In the genomic region with DNA sequence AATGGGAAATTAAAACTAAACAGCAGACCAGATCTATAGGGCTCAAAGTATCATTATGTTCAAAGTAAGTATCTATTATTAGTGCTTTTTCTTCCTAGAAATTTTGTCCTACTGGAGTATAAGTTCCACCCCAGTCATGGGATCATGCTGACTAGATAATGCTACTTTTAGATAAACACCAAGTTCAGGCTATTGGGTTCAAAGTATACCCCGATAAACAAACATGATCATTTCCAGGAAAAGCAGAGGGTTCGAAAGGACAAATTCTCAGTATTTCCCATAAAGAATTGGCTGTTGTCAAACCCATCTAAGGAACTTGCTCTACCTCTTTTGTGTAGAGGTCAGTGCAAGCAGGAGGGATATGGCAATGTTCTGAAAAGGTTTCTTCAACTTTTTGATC, we compare ENCODE assay signal across 22 mouse cellular contexts. TPM values are rescaled to one million over a fixed set of nuclear protein-coding genes. Genes with fewer than 3 reads are reported as not detected.
"Had no signal": no experiment of that assay in that cellular context is flagged by ENCODE, and none has a peak within 500 bp of the region (broad histone marks: within the 10 kb centered on the region; RNA-seq: fewer than 3 reads in every experiment).

No protein-coding gene starts in this region.

- H3K36me3 ChIP-seq: liver, embryonic 13.5 days; midbrain, embryonic 10.5 days; midbrain, embryonic 12.5 days; neural tube, embryonic 13.5 days; neural tube, embryonic 15.5 days; stomach, embryonic 15.5 days had no signal

- H3K9ac ChIP-seq: liver, embryonic 13.5 days; lung, embryonic 14.5 days; midbrain, embryonic 12.5 days; neural tube, embryonic 13.5 days; neural tube, embryonic 15.5 days; stomach, embryonic 15.5 days had no signal

- H3K4me3 ChIP-seq: liver, embryonic 13.5 days; midbrain, embryonic 10.5 days; midbrain, embryonic 12.5 days; myocyte; neural tube, embryonic 13.5 days; neural tube, embryonic 15.5 days; stomach, embryonic 15.5 days had no signal

- H3K27ac ChIP-seq: liver, embryonic 13.5 days; midbrain, embryonic 10.5 days; midbrain, embryonic 12.5 days; neural tube, embryonic 13.5 days; neural tube, embryonic 15.5 days; stomach, embryonic 15.5 days; stomach, postnatal 0 days had no signal

- H3K27me3 ChIP-seq: liver, embryonic 13.5 days; midbrain, embryonic 12.5 days; neural tube, embryonic 13.5 days; neural tube, embryonic 15.5 days; stomach, embryonic 15.5 days had no signal

- DNase-seq: liver, embryonic 13.5 days; lung, adult 18-20 months; lung, embryonic 14.5 days; lung, postnatal 10 days; lung, postnatal 4 days; midbrain, embryonic 14.5 days; right cerebral cortex, postnatal 14 days; thymus, adult 2 months; thymus, postnatal 25 days; thymus, postnatal 4 days had no signal

- H3K9me3 ChIP-seq: liver, embryonic 13.5 days; midbrain, embryonic 10.5 days; midbrain, embryonic 12.5 days; neural tube, embryonic 13.5 days; neural tube, embryonic 15.5 days; stomach, embryonic 15.5 days had no signal

- H3K4me1 ChIP-seq: liver, embryonic 13.5 days; midbrain, embryonic 10.5 days; midbrain, embryonic 12.5 days; neural tube, embryonic 13.5 days; neural tube, embryonic 15.5 days; stomach, embryonic 15.5 days had no signal

- H3K4me2 ChIP-seq: liver, embryonic 13.5 days; lung, embryonic 14.5 days; midbrain, embryonic 12.5 days; neural tube, embryonic 13.5 days; neural tube, embryonic 15.5 days; stomach, embryonic 15.5 days had no signal

- ATAC-seq: midbrain, embryonic 16.5 days had no signal

RNA-seq across cellular contexts. Expression of gene Olfr16, which starts 18.0 kb away (rescaled TPM):
- polyA plus RNA-seq: liver, embryonic 13.5 days; lung, embryonic 14.5 days; lung, embryonic 16.5 days; midbrain, embryonic 10.5 days; midbrain, embryonic 12.5 days; midbrain, embryonic 14.5 days; midbrain, embryonic 16.5 days; myocyte; neural tube, embryonic 11.5 days; neural tube, embryonic 13.5 days; neural tube, embryonic 15.5 days; spleen, adult 2 months; stomach, embryonic 15.5 days; stomach, postnatal 0 days; thymus, adult 2 months had no signal

RNA-seq across cellular contexts. Expression of gene Apcs, which starts 37.4 kb away (rescaled TPM):
- polyA plus RNA-seq: lung, embryonic 14.5 days; midbrain, embryonic 10.5 days; midbrain, embryonic 12.5 days; midbrain, embryonic 14.5 days; midbrain, embryonic 16.5 days; neural tube, embryonic 11.5 days; neural tube, embryonic 13.5 days; neural tube, embryonic 15.5 days; spleen, adult 2 months; testis, adult 2 months; thymus, adult 2 months had no signal
